Mouse (Mus musculus) liver, embryonic 13.5 days (tissue): Measurements from ENCODE around the gene Chchd1. TPM values are rescaled to one million over a fixed set of nuclear protein-coding genes. Genes with fewer than 3 reads are reported as not detected.

ENCODE experiments used
- ATAC-seq: fragments of 200-750 bp; cut with Nextera tagmentation; 2 replicates; pipeline ENCODE4 v1.8.0; 2017; ENCODE audit warnings: low read depth, mild to moderate bottlenecking, moderate number of reproducible peaks, moderate library complexity
- DNase-seq: peaks from one replicate; pipeline ENCODE4 v3.0.0; 2022
- H3K27ac ChIP-seq: fragments of 300-500 bp; sonication (generic); 2 replicates; pipeline ENCODE4 v1.5.1; 2015; ENCODE audit warnings: moderate library complexity, mild to moderate bottlenecking, inconsistent platforms
- H3K27me3 ChIP-seq: fragments of 300-500 bp; sonication (generic); 2 replicates; pipeline ENCODE4 v1.6.1; 2015; ENCODE audit warnings: mild to moderate bottlenecking, inconsistent platforms
- H3K36me3 ChIP-seq: fragments of 300-500 bp; sonication (generic); 2 replicates; pipeline ENCODE4 v1.6.1; 2015; ENCODE audit warnings: mild to moderate bottlenecking, inconsistent platforms
- H3K4me1 ChIP-seq: fragments of 300-500 bp; sonication (generic); replicated peaks from 2 replicates; pipeline ENCODE4 v1.6.1; 2015; ENCODE audit warnings: inconsistent platforms
- H3K4me2 ChIP-seq: fragments of 300-500 bp; sonication (generic); 2 replicates; pipeline ENCODE4 v1.6.1; 2015; ENCODE audit warnings: inconsistent platforms, mild to moderate bottlenecking, moderate library complexity
- H3K4me3 ChIP-seq: fragments of 300-500 bp; sonication (generic); replicated peaks from 2 replicates; pipeline ENCODE4 v1.5.1; 2015; ENCODE audit warnings: mild to moderate bottlenecking, inconsistent platforms
- H3K9ac ChIP-seq: fragments of 300-500 bp; sonication (generic); 2 replicates; pipeline ENCODE4 v1.6.1; 2015; ENCODE audit warnings: mild to moderate bottlenecking, inconsistent platforms
- H3K9me3 ChIP-seq: fragments of 300-500 bp; sonication (generic); replicated peaks from 2 replicates; pipeline ENCODE4 v1.6.1; 2016; ENCODE audit warnings: inconsistent platforms
- WGBS: fragments of 180-500 bp; shearing (Covaris S2); methylation state at CpG from one replicate; pipeline ENCODE4 v1.1.7; 2015; ENCODE audit not compliant: insufficient replicate concordance; 5-methylcytosine and 5-hydroxymethylcytosine counted together
- polyA plus RNA-seq: library from polyadenylated mRNA; unstranded; fragments of >200 nt; fragmentation: Nextera tagmentation; extraction: Ambion mirVana; gene quantifications from 2 replicates; pipeline ENCODE4 v1.2.1, GENCODE M21; 2015

Gene Chchd1
- polyA plus RNA-seq, 1 experiment from 2014 or later = 133 TPM

DNA sequence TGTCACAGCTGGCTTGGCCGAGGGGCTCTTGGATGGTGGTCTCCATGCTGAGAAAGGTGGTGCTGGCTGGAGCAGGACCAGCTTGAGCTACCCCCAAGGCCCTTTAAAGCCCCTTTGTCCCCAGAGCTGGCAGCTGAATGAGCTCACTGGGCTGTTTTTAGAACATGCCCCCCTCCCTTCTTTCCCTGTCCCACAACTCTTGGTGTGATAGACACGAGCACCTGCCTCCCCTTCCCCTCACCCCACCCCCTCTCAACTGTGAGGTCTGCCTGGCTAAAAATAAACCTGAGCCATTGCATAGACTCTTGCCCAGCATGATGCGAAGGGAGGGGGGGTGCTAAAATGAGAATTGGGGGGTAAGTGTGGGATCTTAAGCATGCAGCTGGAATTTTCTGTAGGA lies 38.4 kb upstream of the Chchd1 start:
- DNase-seq = no peak
- no peaks in the 10 kb centered on the region for H3K36me3 ChIP-seq
- H3K4me3 ChIP-seq = no peak overlapping the region
- no peak overlapping the region for H3K9ac ChIP-seq
- no peak overlapping the region for H3K27ac ChIP-seq
- H3K4me1 ChIP-seq = peaks cover 16% of the 10 kb centered on the region
- no peaks in the 10 kb centered on the region for H3K9me3 ChIP-seq
- H3K4me2 ChIP-seq = no peak overlapping the region
- WGBS = 30% methylated on average over 3 of the region's 3 CpGs
- no peak for ATAC-seq
- H3K27me3 ChIP-seq = peaks cover 77% of the 10 kb centered on the region

- ATAC-seq (no peak), DNase-seq (no peak)
- no peak overlapping the region for H3K4me3 ChIP-seq
- peaks cover 5% of the 10 kb centered on the region; the same call in 1 of the 2 replicates for H3K4me1 ChIP-seq
- no peaks in the 10 kb centered on the region for H3K9me3 ChIP-seq
- 67% methylated on average over 1 of the region's 1 CpGs for WGBS
- H3K27me3 ChIP-seq = peaks cover 73% of the 10 kb centered on the region
- H3K36me3 ChIP-seq = no peaks in the 10 kb centered on the region
- no peak overlapping the region for H3K9ac ChIP-seq
- no peak overlapping the region for H3K4me2 ChIP-seq
- H3K27ac ChIP-seq = no peak overlapping the region
Measured at GRCm38 (mm10) chr14:20667469-20667868, 35.3 kb upstream of the Chchd1 start.

DNA sequence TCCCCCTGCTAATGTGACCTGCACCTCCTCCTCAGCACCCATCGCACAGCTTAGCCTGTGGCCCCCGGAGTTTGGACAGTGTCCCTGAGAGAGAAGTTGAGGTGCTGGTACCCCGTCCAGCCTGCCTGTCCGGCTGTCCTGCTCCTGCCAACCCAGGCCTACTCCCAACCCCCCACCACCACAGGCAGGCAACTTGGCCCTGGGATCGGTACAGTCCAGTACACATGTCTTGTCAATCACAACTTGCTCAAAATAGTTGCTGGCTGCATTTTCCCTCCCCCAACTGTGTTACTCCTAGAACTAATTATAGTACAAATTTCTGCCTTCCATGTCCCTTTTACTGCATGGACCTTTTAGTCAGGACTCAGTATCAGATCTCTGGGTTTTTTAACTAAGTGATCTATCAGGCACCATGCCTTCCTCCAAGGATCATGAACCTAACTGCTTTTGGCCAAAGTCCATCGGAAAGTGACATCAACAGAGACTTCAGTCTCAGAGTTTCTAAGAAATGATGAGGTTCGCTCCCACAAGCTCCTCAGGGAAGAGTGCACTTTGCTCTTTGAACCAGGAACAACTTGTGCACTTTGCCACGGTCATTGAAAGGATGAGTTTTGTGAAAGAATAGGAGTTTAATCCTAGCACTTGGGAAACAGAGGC lies 34.5 kb upstream of the Chchd1 start, which contains the start of gene Synpo2l:
Gene Synpo2l (minus strand): TSS at position 201 of the 657 bp plus-strand sequence.
- no peak for DNase-seq
- H3K4me2 ChIP-seq = no peak within 1 kb of the TSS
- no peaks in the 10 kb centered on the region for H3K9me3 ChIP-seq
- peaks cover 7% of the 10 kb centered on the region; the same call in 1 of the 2 replicates for H3K4me1 ChIP-seq
- no peak within 1 kb of the TSS for H3K4me3 ChIP-seq
- H3K27ac ChIP-seq = no peak within 1 kb of the TSS
- H3K27me3 ChIP-seq = peaks cover 65% of the 10 kb centered on the region
- 58% methylated on average over 8 of the region's 8 CpGs for WGBS
- no peaks in the 10 kb centered on the region for H3K36me3 ChIP-seq
- no peak for ATAC-seq
- no peak within 1 kb of the TSS for H3K9ac ChIP-seq

- peak overlapping the region; percentile 72 for H3K27ac ChIP-seq
- H3K9ac ChIP-seq = no peak overlapping the region
- H3K36me3 ChIP-seq = peaks cover 24% of the 10 kb centered on the region
- H3K4me1 ChIP-seq = peaks cover 25% of the 10 kb centered on the region
- ATAC-seq (no peak), DNase-seq (peak; percentile 38)
- H3K4me2 ChIP-seq = no peak overlapping the region
- H3K27me3 ChIP-seq = peaks cover 24% of the 10 kb centered on the region
- H3K9me3 ChIP-seq = no peaks in the 10 kb centered on the region
- H3K4me3 ChIP-seq = no peak overlapping the region
- WGBS = 86% methylated on average over 2 of the region's 2 CpGs
Measured at GRCm38 (mm10) chr14:20672990-20673389, 29.8 kb upstream of the Chchd1 start.

- peak overlapping the region; percentile 94 for H3K4me3 ChIP-seq
- peak overlapping the region; percentile 72 for H3K27ac ChIP-seq
- peak; percentile 71 for ATAC-seq
- WGBS = 10% methylated on average over 13 of the region's 13 CpGs
- DNase-seq = no peak
- H3K9ac ChIP-seq = peak overlapping the region; percentile 53
- H3K27me3 ChIP-seq = peaks cover 17% of the 10 kb centered on the region
- H3K36me3 ChIP-seq = peaks cover 31% of the 10 kb centered on the region
- H3K4me2 ChIP-seq = peak overlapping the region; percentile 70
- H3K4me1 ChIP-seq = peaks cover 25% of the 10 kb centered on the region
- no peaks in the 10 kb centered on the region for H3K9me3 ChIP-seq
Measured at GRCm38 (mm10) chr14:20673735-20674063, 29.1 kb upstream of the Chchd1 start.

DNA sequence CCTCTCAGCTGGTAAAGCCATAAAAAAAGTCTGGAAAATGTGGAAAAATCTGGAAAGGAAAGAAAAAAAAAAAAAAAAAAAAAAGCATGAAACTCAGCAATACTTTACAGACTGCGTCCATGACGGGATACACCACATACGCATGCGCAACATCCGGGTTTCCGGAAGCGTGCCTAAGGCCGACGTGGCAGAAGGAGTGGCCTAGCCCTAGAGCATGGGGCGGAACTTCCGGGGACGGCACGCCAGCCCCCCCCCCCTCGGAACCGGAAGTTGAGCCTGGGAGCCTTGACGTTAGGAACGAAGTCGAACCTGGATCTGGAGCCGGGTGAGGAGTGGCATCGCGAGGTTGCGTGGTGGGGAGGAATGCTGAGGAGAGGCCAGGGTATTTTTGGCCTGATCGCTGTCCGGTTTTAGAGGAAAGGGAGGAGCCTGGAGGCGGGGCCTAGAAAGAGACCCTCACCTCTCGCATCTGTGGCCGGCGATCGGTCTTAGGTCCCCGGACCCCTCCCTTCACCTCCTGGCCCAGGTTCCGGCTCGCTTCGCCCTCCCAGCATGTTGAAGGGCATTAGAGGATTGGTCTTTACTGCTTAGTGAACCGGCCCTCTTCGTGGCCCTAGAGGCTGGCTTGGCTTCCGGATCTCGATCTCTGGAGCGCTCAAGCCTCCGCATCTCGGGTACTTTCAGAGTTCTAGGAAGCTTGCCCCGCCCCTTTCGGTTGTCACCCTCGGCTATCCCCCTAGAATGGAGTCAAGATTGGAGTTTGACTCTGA lies 28.6 kb upstream of the Chchd1 start, which contains the start of gene Sec24c:
Gene Sec24c (plus strand): TSS at position 245 of the 770 bp plus-strand sequence.
- peak within 1 kb of the TSS; percentile 94 for H3K4me3 ChIP-seq
- peaks cover 12% of the 10 kb centered on the region for H3K27me3 ChIP-seq
- peaks cover 37% of the 10 kb centered on the region for H3K36me3 ChIP-seq
- peak; percentile 97 for DNase-seq
- no peaks in the 10 kb centered on the region for H3K9me3 ChIP-seq
- WGBS = under 1% methylated on average over 43 of the region's 43 CpGs
- H3K4me1 ChIP-seq = peaks cover 25% of the 10 kb centered on the region
- peak within 1 kb of the TSS; percentile 90 for H3K27ac ChIP-seq
- peak; percentile 96 for ATAC-seq
- peak within 1 kb of the TSS; percentile 90 for H3K4me2 ChIP-seq
- peak within 1 kb of the TSS; percentile 86 for H3K9ac ChIP-seq

DNA sequence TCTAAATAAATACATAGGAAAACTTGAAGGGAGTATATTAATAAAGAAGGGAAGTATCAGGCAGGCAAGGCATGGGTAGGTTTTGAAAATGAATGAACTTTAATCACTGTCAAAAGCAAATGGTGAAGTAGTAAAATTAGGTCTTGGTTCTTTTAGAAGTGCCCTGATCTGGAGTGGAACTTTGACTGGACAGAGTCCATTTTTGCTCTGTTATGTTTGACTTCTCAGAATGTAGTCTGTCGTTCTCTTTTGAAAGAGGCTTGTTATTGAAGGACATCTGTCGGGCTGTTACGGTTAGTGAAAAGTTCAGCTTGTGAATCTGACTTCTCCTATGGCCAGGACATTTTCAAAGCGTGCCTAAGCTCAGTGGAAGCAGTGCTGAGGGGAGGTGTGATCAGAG lies 24.9 kb upstream of the Chchd1 start:
- peaks cover 30% of the 10 kb centered on the region for H3K4me1 ChIP-seq
- no peaks in the 10 kb centered on the region for H3K27me3 ChIP-seq
- H3K4me3 ChIP-seq = no peak overlapping the region
- no peak overlapping the region for H3K27ac ChIP-seq
- 77% methylated on average over 4 of the region's 4 CpGs for WGBS
- DNase-seq (no peak), ATAC-seq (no peak)
- no peaks in the 10 kb centered on the region for H3K9me3 ChIP-seq
- peaks cover 73% of the 10 kb centered on the region for H3K36me3 ChIP-seq
- H3K4me2 ChIP-seq = no peak overlapping the region
- no peak overlapping the region for H3K9ac ChIP-seq

GRCm38 (mm10) chr14:20681742-20682141 lies 21.1 kb upstream of the Chchd1 start:
- 69% methylated on average over 2 of the region's 2 CpGs for WGBS
- H3K9me3 ChIP-seq = no peaks in the 10 kb centered on the region
- peaks cover 11% of the 10 kb centered on the region; the same call in 1 of the 2 replicates for H3K4me1 ChIP-seq
- no peak for DNase-seq
- no peak overlapping the region for H3K4me2 ChIP-seq
- H3K4me3 ChIP-seq = no peak overlapping the region
- H3K9ac ChIP-seq = no peak overlapping the region
- no peak overlapping the region for H3K27ac ChIP-seq
- peaks cover 99% of the 10 kb centered on the region for H3K36me3 ChIP-seq
- no peaks in the 10 kb centered on the region for H3K27me3 ChIP-seq
- ATAC-seq = no peak

DNA sequence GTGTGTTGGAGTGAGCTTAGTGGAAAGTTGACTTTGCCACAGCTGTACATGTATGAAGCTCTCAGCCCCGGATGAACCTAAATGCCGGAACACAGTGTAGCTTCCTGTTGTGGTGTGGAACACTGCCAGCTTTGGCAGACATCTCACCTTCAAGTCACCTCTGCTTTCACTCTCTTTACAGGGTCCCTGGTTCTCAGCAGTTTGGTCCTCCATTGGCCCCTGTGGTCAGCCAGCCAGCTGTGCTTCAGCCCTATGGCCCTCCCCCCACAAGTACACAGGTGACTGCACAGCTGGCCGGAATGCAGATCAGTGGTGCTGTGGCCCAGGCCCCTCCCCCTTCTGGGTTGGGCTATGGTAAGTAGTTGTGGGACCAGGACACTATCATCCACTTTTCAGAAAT lies 20.3 kb upstream of the Chchd1 start:
- no peak overlapping the region for H3K27ac ChIP-seq
- WGBS = 63% methylated on average over 3 of the region's 3 CpGs
- no peak overlapping the region for H3K9ac ChIP-seq
- H3K4me2 ChIP-seq = no peak overlapping the region
- DNase-seq (no peak), ATAC-seq (0 out of 2 replicates have a peak, but pooled peaks have one; percentile 36)
- H3K27me3 ChIP-seq = no peaks in the 10 kb centered on the region
- H3K4me3 ChIP-seq = no peak overlapping the region
- H3K4me1 ChIP-seq = peaks cover 11% of the 10 kb centered on the region; the same call in 1 of the 2 replicates
- H3K9me3 ChIP-seq = no peaks in the 10 kb centered on the region
- peaks cover 99% of the 10 kb centered on the region for H3K36me3 ChIP-seq

- H3K4me3 ChIP-seq = no peak overlapping the region
- peaks cover 100% of the 10 kb centered on the region for H3K36me3 ChIP-seq
- 86% methylated on average over 3 of the region's 3 CpGs for WGBS
- H3K4me2 ChIP-seq = no peak overlapping the region
- H3K9me3 ChIP-seq = no peaks in the 10 kb centered on the region
- no peak overlapping the region for H3K9ac ChIP-seq
- H3K4me1 ChIP-seq = peaks cover 10% of the 10 kb centered on the region; the same call in 1 of the 2 replicates
- no peaks in the 10 kb centered on the region for H3K27me3 ChIP-seq
- H3K27ac ChIP-seq = no peak overlapping the region
- DNase-seq (no peak), ATAC-seq (no peak)
Measured at GRCm38 (mm10) chr14:20686576-20686975, 16.2 kb upstream of the Chchd1 start.

DNA sequence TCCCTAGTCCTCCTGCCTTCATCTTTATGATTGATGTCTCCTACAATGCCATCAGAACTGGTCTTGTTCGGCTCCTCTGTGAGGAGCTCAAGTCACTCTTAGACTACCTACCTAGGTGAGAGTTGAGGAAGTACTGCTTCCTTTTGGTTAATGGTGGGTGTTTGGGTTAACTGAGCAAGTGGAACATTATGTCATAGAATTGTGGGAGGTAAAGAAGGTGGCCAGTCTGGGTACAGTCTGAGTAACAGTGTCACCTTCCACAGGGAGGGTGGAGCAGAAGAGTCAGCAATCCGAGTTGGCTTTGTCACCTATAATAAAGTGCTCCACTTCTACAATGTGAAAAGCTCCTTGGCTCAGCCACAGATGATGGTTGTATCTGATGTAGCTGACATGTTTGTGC lies 13.8 kb upstream of the Chchd1 start:
- H3K4me1 ChIP-seq = peaks cover 7% of the 10 kb centered on the region
- no peak overlapping the region for H3K4me2 ChIP-seq
- no peaks in the 10 kb centered on the region for H3K27me3 ChIP-seq
- H3K36me3 ChIP-seq = peaks cover 100% of the 10 kb centered on the region
- H3K9ac ChIP-seq = 0 out of 2 replicates have a peak overlapping the region, but pooled peaks have one; percentile 2
- DNase-seq (no peak), ATAC-seq (no peak)
- WGBS = 75% methylated on average over 2 of the region's 2 CpGs
- no peak overlapping the region for H3K27ac ChIP-seq
- no peaks in the 10 kb centered on the region for H3K9me3 ChIP-seq
- H3K4me3 ChIP-seq = no peak overlapping the region
